Mouse (Mus musculus) activated CD4-positive, CD25-positive, alpha-beta regulatory T cell, adult 9 weeks (primary cell): ENCODE data around the gene Rps9. TPM values are rescaled to one million over a fixed set of nuclear protein-coding genes. Genes with fewer than 3 reads are reported as not detected.

Experiments
- polyA plus RNA-seq: library from polyadenylated mRNA; unstranded; fragments of 100-300 nt; shearing (Covaris generic); gene quantifications from one replicate; pipeline ENCODE4 v1.2.1, GENCODE M21; 2017

Rps9 gene
- polyA plus RNA-seq = 2,164 TPM

DNA sequence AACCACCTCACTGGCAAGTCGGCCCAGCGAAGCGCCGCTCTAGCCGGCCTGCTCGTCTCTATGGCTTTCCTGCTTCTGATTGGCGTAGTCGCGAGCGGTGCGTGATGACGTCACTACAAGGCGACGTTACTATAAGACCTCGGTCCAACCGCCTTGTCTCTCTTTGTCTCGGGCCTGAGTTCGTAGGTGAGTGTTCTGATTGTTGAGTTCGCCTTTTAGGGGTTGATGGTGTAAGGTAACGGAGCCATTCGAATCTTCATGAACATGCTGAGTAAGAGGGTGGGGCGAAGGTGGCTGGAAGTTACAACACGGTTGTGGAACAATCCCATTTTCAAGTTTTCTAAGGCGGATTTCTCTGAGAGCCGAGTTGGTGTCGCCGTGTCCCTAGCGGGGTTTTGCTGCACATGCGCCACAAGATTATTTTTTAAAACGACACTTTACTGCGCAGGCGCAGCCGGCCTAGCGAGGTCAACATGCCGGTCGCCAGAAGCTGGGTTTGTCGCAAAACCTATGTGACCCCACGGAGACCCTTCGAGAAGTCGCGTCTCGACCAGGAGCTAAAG, at the start of gene Rps9:
Gene Rps9 (plus strand): TSS at position 115 of the 563 bp plus-strand sequence.

DNA sequence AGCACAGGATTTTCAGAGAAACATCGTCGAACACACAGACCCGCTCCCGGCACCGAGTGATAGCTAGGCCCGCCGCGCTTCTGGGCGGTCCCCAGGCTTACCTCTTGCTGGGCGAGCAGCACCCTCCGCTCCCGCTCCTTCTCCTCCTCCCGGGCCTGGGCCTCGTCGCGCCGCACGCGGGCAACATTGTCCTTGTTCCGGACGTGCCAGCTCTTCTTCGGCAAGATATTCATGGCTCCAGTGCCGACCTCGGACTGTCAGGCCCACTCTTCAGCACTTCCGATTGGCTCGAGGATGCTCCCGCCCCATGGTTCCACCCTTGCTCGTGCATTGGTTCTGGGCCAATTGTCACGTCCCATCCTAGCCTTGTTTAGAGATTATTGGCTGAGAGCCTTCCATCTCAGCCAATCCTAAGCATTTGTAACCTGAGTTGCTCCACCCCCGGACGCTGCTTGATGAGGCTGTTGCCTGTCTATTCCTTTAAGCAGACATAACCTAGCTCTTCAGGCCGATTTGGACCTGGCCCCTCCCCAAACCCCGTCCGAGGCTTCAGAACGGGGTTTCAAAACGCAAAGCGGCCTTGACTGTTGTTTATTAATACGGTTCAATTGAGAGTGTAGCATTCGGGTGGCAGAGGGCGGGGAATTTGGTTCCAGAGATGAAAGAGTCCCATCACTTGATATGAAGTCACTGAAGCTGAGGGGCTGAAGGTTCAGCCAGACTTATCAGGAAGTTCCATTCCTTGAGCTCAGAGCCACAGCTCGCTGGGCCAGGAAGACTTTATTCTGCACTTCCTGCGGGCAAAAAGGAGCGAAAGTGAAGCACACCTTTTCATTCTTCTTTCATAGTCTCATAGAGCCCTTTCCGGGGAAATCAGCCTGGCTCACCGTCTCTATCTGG, 38.3 kb upstream of the Rps9 start, which contains the start of gene Leng1:
Gene Leng1 (minus strand): TSS at position 626 of the 900 bp plus-strand sequence.

DNA sequence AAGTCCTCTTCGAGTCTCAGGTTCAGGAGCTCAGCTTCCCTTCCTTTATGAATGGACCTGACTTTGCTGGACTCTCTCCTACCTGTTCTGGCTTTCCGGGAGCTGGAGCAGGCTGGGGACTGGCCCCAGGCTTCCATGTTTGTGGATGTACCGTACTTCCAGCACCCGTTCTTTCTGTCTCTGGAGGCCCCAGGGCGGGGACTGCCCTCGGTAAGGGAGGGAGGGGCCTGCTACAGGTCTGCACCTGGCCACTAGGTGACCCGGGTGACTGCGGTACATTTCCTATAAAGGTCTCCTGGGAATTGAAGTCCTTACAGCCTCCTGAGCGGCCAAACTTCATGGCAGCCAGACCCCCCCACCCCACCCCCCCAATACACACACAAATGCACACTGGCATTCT, 26.5 kb upstream of the Rps9 start, which contains the start of gene Tmc4:
Gene Tmc4 (minus strand): TSS at position 212 of the 400 bp plus-strand sequence.

DNA sequence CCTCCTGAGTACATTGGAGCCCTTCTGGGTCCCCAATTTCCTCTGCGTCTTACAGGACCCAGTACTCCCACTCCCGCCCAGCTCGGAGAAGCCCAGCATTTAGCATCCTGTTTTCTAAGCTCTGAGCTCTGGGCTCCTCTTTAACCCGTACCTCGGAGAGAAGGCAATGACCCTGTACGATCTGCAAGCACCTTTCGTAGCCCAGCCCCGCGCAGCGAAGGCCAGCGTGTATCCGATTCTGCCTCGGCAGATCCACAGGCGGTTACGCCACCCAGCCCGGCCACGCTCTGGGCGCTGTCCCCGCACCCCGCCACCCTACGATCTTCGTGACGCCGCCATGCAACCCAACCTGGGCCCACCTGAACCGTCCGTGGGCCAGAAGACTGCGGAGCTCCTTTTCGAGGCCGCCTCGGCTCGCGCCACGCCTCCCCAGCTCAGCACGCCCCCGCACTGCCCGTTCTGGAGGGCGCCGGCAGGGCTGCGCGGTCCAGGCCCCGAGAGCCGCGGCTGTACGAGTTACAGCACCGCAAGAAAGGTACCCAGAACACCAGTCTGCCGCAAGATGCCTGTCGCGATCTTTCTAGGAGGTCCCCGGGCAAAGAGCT, 11.3 kb upstream of the Rps9 start, which contains the start of gene Tsen34:
Gene Tsen34 (plus strand): TSS at position 482 of the 605 bp plus-strand sequence.

DNA sequence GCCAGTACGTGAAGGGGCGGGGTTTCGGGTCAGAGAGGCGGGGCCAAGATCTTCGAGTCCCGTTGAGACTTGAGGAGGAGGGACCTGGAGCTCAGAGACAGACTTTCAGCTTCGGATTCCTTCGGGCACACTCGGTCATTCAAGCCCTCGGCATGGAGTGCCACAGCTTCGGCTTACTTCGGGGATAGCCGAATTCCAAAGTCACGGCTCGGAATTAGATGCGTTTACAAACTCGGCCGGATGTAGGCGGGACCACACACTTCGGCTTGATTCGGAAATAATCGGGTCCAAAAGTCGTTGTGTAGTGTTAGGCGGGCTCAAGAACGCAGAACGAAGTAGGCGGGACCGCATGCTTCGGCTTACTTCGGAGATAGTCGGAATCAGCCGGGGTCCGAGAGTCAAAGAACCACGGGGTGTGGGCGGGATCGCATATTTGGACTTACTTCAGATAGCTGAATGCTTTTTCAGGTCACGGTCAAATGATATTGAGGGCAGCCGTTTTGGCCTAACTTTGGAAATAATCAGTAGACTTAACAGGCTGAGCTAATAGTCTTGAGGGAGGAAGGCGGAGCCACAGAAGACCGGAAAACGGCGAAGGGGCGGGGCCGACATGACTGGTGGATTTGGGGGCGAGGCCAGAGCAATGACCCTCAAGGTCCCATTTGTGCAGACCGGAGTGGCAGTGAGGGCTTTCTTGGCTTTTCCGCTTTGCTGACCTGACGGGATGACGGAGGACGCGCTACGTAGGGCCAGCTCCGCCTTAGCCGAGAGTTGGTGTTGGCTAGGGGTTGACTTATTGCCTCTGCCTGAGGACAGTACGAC, 10.6 kb upstream of the Rps9 start, which contains the start of gene Mboat7:
Gene Mboat7 (minus strand): TSS at position 537 of the 822 bp plus-strand sequence.

DNA sequence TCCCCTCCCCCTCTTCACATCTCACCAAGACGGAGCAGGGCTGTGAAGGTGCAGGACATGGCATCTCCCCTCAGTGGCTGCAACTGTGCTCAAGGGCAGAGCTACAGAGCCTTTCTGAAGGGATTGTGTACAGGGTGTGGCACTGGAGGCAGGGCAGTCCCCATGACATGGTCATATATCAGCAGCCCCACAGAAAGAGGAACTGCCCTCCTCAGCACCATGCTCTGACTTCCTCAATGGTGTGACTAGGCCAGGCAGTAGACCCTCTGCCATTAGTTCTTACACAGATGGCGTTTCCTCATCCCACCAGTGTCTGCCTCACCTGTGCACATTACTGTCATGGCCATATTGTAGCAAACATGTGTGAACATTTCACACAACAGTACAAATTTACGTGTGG, 16.5 kb downstream of the Rps9 start, which contains the start of gene Pirb:
Gene Pirb (minus strand): TSS at position 124 of the 400 bp plus-strand sequence.

Other genes with a start within 250 kb of the Rps9 start
- not detected for gene Tarm1, start 201.4 kb upstream of the Rps9 start, polyA plus RNA-seq
- not detected for gene Oscar, start 87.8 kb upstream of the Rps9 start, polyA plus RNA-seq
- gene Ndufa3, start 86.6 kb upstream of the Rps9 start, polyA plus RNA-seq = 542 TPM
- gene Tfpt, start 74.1 kb upstream of the Rps9 start, polyA plus RNA-seq = 48.3 TPM
- gene Prpf31, start 74.0 kb upstream of the Rps9 start, polyA plus RNA-seq = 93.8 TPM
- 115 TPM for gene Cnot3, start 58.7 kb upstream of the Rps9 start, polyA plus RNA-seq
- gene Leng1, start 38.2 kb upstream of the Rps9 start, polyA plus RNA-seq = 25.6 TPM
- 5.4 TPM for gene Tmc4, start 26.4 kb upstream of the Rps9 start, polyA plus RNA-seq
- gene Tsen34, start 11.1 kb upstream of the Rps9 start, polyA plus RNA-seq = 13.1 TPM
- 66.2 TPM for gene Mboat7, start 10.5 kb upstream of the Rps9 start, polyA plus RNA-seq
- 1.5 TPM for gene Pirb, start 16.4 kb downstream of the Rps9 start, polyA plus RNA-seq
- gene Gm15448, start 121.7 kb downstream of the Rps9 start, polyA plus RNA-seq = not detected
- gene Pira2, start 141.1 kb downstream of the Rps9 start, polyA plus RNA-seq = 0.90 TPM
- gene Gm14548, start 194.1 kb downstream of the Rps9 start, polyA plus RNA-seq = not detected
- gene Lilra6, start 211.5 kb downstream of the Rps9 start, polyA plus RNA-seq = not detected